Mouse (Mus musculus) C2C12 (cell line): ENCODE results near the gene Tmed4. TPM values are rescaled to one million over a fixed set of nuclear protein-coding genes. Genes with fewer than 3 reads are reported as not detected.

Experiments
- H3K27me3 ChIP-seq: one replicate; pipeline ENCODE4 v1.6.1; 2011; ENCODE audit not compliant: control insufficient read depth, insufficient read depth, insufficient read length
- H3K36me3 ChIP-seq: one replicate; pipeline ENCODE4 v1.6.1; 2011; ENCODE audit not compliant: control insufficient read depth, insufficient read depth
- H3K4me3 ChIP-seq: one replicate; pipeline ENCODE4 v1.5.1; 2011; ENCODE audit warnings: mild to moderate bottlenecking, control low read depth; ENCODE audit not compliant: poor library complexity, insufficient read depth, severe bottlenecking
- H3K79me2 ChIP-seq: one replicate; pipeline ENCODE4 v1.6.1; 2011; ENCODE audit not compliant: control insufficient read depth, insufficient read depth
- H3K79me3 ChIP-seq: one replicate; pipeline ENCODE4 v1.6.1; 2011; ENCODE audit warnings: low read depth, control low read depth
- H3ac ChIP-seq: one replicate; pipeline ENCODE3; 2011; ENCODE audit warnings: low read depth; ENCODE audit not compliant: control insufficient read depth, insufficient read length
- CEBPB ChIP-seq: IDR thresholded peaks from one replicate; pipeline ENCODE4 v1.6.1; 2011; ENCODE audit warnings: low read depth, mild to moderate bottlenecking, control low read depth, moderate library complexity
- CTCF ChIP-seq: IDR thresholded peaks from one replicate; pipeline ENCODE4 v1.5.1; 2011; ENCODE audit not compliant: control insufficient read depth, insufficient read depth, insufficient read length
- FOSL1 ChIP-seq: IDR thresholded peaks from one replicate; pipeline ENCODE4 v1.8.0; 2011; ENCODE audit warnings: mild to moderate bottlenecking, low read length; ENCODE audit not compliant: poor library complexity, insufficient read depth, severe bottlenecking
- MAX ChIP-seq: IDR thresholded peaks from one replicate; pipeline ENCODE4 v1.6.1; 2011; ENCODE audit warnings: mild to moderate bottlenecking, control low read depth
- MYOD1 ChIP-seq: IDR thresholded peaks from one replicate; pipeline ENCODE4 v1.6.1; 2011; ENCODE audit warnings: low read depth; ENCODE audit not compliant: control insufficient read depth, insufficient read length
- MYOG ChIP-seq: IDR thresholded peaks from one replicate; pipeline ENCODE4 v1.6.1; 2011; ENCODE audit not compliant: control insufficient read depth, insufficient read length; ENCODE audit errors: extremely low read depth
- USF1 ChIP-seq: IDR thresholded peaks from one replicate; pipeline ENCODE4 v1.6.1; 2011; ENCODE audit warnings: low read depth, mild to moderate bottlenecking, control low read depth, moderate library complexity
- polyA plus RNA-seq: library from polyadenylated mRNA; unstranded; fragments of >200 nt; fragmentation: generic; extraction: Trizol; gene quantifications from one replicate; pipeline ENCODE4 v1.2.1, GENCODE M21; 2012; ENCODE audit warnings: missing spikeins

Gene Tmed4
- polyA plus RNA-seq, 1 experiment, result 58.0 TPM

GRCm38 (mm10) chr11:6252824-6253223 lies 21.8 kb downstream of the Tmed4 start:
- Histone ChIP-seq H3K36me3 (peaks cover 3% of the 10 kb centered on the region), H3K27me3 (peaks cover 6% of the 10 kb centered on the region), H3ac (no peak overlapping the region), H3K79me2 (no peaks in the 10 kb centered on the region), H3K4me3 (no peak overlapping the region), H3K79me3 (no peaks in the 10 kb centered on the region)
- TF ChIP-seq USF1, result no peak
- TF ChIP-seq FOSL1, result no peak

- H3K4me3 ChIP-seq, result no peak overlapping the region
- TF ChIP-seq MYOD1 (no peak), USF1 (no peak), MYOG (no peak), CTCF (no peak), MAX (no peak), CEBPB (no peak), FOSL1 (no peak)
Measured at GRCm38 (mm10) chr11:6252248-6252647, 22.4 kb downstream of the Tmed4 start.

GRCm38 (mm10) chr11:6244707-6245106 lies 30.0 kb downstream of the Tmed4 start:
- Histone ChIP-seq H3K27me3 (no peaks in the 10 kb centered on the region), H3K79me2 (no peaks in the 10 kb centered on the region), H3ac (no peak overlapping the region), H3K36me3 (no peaks in the 10 kb centered on the region), H3K79me3 (no peaks in the 10 kb centered on the region), H3K4me3 (no peak overlapping the region)
- TF ChIP-seq MAX, result no peak
- TF ChIP-seq FOSL1, result no peak
- TF ChIP-seq MYOD1, result no peak
- TF ChIP-seq USF1, result no peak
- no peak for TF ChIP-seq CTCF
- no peak for TF ChIP-seq CEBPB
- no peak for TF ChIP-seq MYOG

More at GRCm38 (mm10) chr11:6252248-6252647, 22.4 kb downstream of the Tmed4 start:
- Histone ChIP-seq H3K27me3 (peaks cover 6% of the 10 kb centered on the region), H3ac (no peak overlapping the region), H3K79me2 (no peaks in the 10 kb centered on the region), H3K36me3 (no peaks in the 10 kb centered on the region), H3K79me3 (no peaks in the 10 kb centered on the region)

GRCm38 (mm10) chr11:6233025-6233424 lies 41.6 kb downstream of the Tmed4 start:
- no peak overlapping the region for H3ac ChIP-seq
- no peaks in the 10 kb centered on the region for H3K79me3 ChIP-seq
- H3K27me3 ChIP-seq, result peaks cover 22% of the 10 kb centered on the region
- H3K4me3 ChIP-seq, result no peak overlapping the region
- no peak for TF ChIP-seq MAX
- TF ChIP-seq MYOG, result no peak
- TF ChIP-seq USF1, result no peak
- TF ChIP-seq CTCF, result no peak
- TF ChIP-seq CEBPB, result no peak
- no peak for TF ChIP-seq FOSL1
- no peak for TF ChIP-seq MYOD1
- H3K36me3 ChIP-seq, result no peaks in the 10 kb centered on the region
- no peaks in the 10 kb centered on the region for H3K79me2 ChIP-seq

GRCm38 (mm10) chr11:6230012-6230411 lies 44.7 kb downstream of the Tmed4 start, which contains the start of gene Npc1l1:
Gene Npc1l1, minus strand, starts transcription at chr11:6230143.
- no peaks in the 10 kb centered on the region for H3K79me3 ChIP-seq
- peaks cover 51% of the 10 kb centered on the region for H3K27me3 ChIP-seq
- no peak within 1 kb of the TSS for H3ac ChIP-seq
- H3K36me3 ChIP-seq, result no peaks in the 10 kb centered on the region
- no peak for TF ChIP-seq FOSL1
- no peak for TF ChIP-seq MAX
- no peak for TF ChIP-seq USF1
- no peak for TF ChIP-seq MYOD1
- TF ChIP-seq CTCF, result no peak
- TF ChIP-seq MYOG, result no peak
- no peak for TF ChIP-seq CEBPB
- no peak within 1 kb of the TSS for H3K4me3 ChIP-seq
- H3K79me2 ChIP-seq, result no peaks in the 10 kb centered on the region

- Histone ChIP-seq H3ac (no peak overlapping the region), H3K79me2 (no peaks in the 10 kb centered on the region), H3K4me3 (no peak overlapping the region), H3K36me3 (no peaks in the 10 kb centered on the region), H3K27me3 (peaks cover 62% of the 10 kb centered on the region), H3K79me3 (no peaks in the 10 kb centered on the region)
- no peak for TF ChIP-seq MYOG
- TF ChIP-seq USF1, result no peak
- TF ChIP-seq CTCF, result no peak
- TF ChIP-seq MAX, result no peak
- no peak for TF ChIP-seq CEBPB
- TF ChIP-seq MYOD1, result no peak
- no peak for TF ChIP-seq FOSL1
Measured at GRCm38 (mm10) chr11:6224541-6225229, 50.0 kb downstream of the Tmed4 start.
